Mouse (Mus musculus) CH12.LX (cell line): Measurements from ENCODE around the gene Prkar1a. TPM values are rescaled to one million over a fixed set of nuclear protein-coding genes. Genes with fewer than 3 reads are reported as not detected.

Experiments
- DNase-seq: peaks from one replicate; pipeline ENCODE4 v3.0.0-alpha.2; 2013; ENCODE audit errors: extremely low read depth
- H3K27ac ChIP-seq: 2 replicates; pipeline ENCODE4 v1.5.1; 2012; ENCODE audit warnings: low read depth, mild to moderate bottlenecking, control low read depth, moderate library complexity; ENCODE audit not compliant: insufficient read depth
- H3K27me3 ChIP-seq: replicated peaks from 2 replicates; pipeline ENCODE3; 2012; ENCODE audit warnings: inconsistent platforms
- H3K36me3 ChIP-seq, 2 experiments: replicated peaks in 1 of 2; 2 replicates each; pipeline versions ENCODE3 to v1.6.1; 2012; ENCODE audit warnings: inconsistent platforms in 1 of 2, low read length in 1 of 2, mild to moderate bottlenecking in 1 of 2, mixed read lengths in 1 of 2, moderate library complexity in 1 of 2; ENCODE audit not compliant: control insufficient read depth in 1 of 2, insufficient read depth in 1 of 2
- H3K4me1 ChIP-seq, 2 experiments: 2 replicates each; pipeline ENCODE4 v1.6.1; 2012; ENCODE audit warnings: inconsistent platforms in 1 of 2, moderate library complexity in 1 of 2; ENCODE audit not compliant: insufficient read depth in 2 of 2, control insufficient read depth in 1 of 2
- H3K4me2 ChIP-seq: 2 replicates; pipeline ENCODE4 v1.6.1; 2012; ENCODE audit warnings: low read depth, mild to moderate bottlenecking, control low read depth; ENCODE audit not compliant: poor library complexity, insufficient read depth, severe bottlenecking
- H3K4me3 ChIP-seq, 3 experiments: fragments of 150-350 bp in 1 of 3; sonication (generic) in 1 of 3; replicated peaks in 1 of 3; 2 replicates each; pipeline versions ENCODE3 to v1.5.1; 2011 to 2012; ENCODE audit warnings: low read depth in 2 of 3, low read length in 2 of 3, mild to moderate bottlenecking in 2 of 3, moderate library complexity in 2 of 3, control low read depth in 1 of 3, improper control_type of control experiment in 1 of 3, inconsistent platforms in 1 of 3, mixed read lengths in 1 of 3; ENCODE audit not compliant: poor library complexity in 1 of 3
- H3K79me2 ChIP-seq: replicated peaks from 2 replicates; pipeline ENCODE4 v1.6.1; 2012; ENCODE audit warnings: mild to moderate bottlenecking, moderate library complexity; ENCODE audit not compliant: control insufficient read depth, poor library complexity, insufficient read depth, severe bottlenecking; ENCODE audit errors: extremely low read depth
- H3K9ac ChIP-seq: 2 replicates; pipeline ENCODE4 v1.6.1; 2012; ENCODE audit warnings: low read depth, mild to moderate bottlenecking, control low read depth, moderate library complexity; ENCODE audit not compliant: insufficient read depth
- H3K9me3 ChIP-seq: replicated peaks from 2 replicates; pipeline ENCODE3; 2012; ENCODE audit warnings: low read length, inconsistent platforms, mixed read lengths
- BHLHE40 ChIP-seq: IDR thresholded peaks from 2 replicates; pipeline ENCODE4 v1.6.1; 2011; ENCODE audit warnings: mild to moderate bottlenecking, low read depth, low read length, improper control_type of control experiment
- CHD2 ChIP-seq: IDR thresholded peaks from 2 replicates; pipeline ENCODE4 v1.6.1; 2011; ENCODE audit warnings: low read length, improper control_type of control experiment
- CTCF ChIP-seq, 2 experiments: IDR thresholded peaks in 1 of 2; conservative IDR thresholded peaks in 1 of 2; 2 replicates each; pipeline ENCODE4 v1.5.1; 2011 to 2012; ENCODE audit warnings: low read depth in 2 of 2, low read length in 2 of 2, improper control_type of control experiment in 1 of 2, inconsistent platforms in 1 of 2, mild to moderate bottlenecking in 1 of 2, moderate library complexity in 1 of 2
- EP300 ChIP-seq: IDR thresholded peaks from 2 replicates; pipeline ENCODE4 v1.6.1; 2011; ENCODE audit warnings: low read length, improper control_type of control experiment
- JUN ChIP-seq: IDR thresholded peaks from 2 replicates; pipeline ENCODE4 v1.6.1; 2011; ENCODE audit warnings: low read depth, mild to moderate bottlenecking, low read length, improper control_type of control experiment, moderate library complexity; ENCODE audit not compliant: insufficient read depth
- JUND ChIP-seq: conservative IDR thresholded peaks from 2 replicates; pipeline ENCODE4 v1.6.1; 2011; ENCODE audit warnings: low read depth, low read length, improper control_type of control experiment
- KAT2A ChIP-seq: IDR thresholded peaks from 2 replicates; pipeline ENCODE4 v1.6.1; 2012; ENCODE audit warnings: low read length, improper control_type of control experiment, inconsistent platforms; ENCODE audit not compliant: insufficient replicate concordance
- MAZ ChIP-seq: IDR thresholded peaks from 2 replicates; pipeline ENCODE4 v1.6.1; 2012; ENCODE audit warnings: low read depth, mild to moderate bottlenecking, inconsistent platforms, low read length, improper control_type of control experiment, moderate library complexity
- MEF2A ChIP-seq: IDR thresholded peaks from 2 replicates; pipeline ENCODE4 v1.6.1; 2014; ENCODE audit warnings: low read depth, mild to moderate bottlenecking, inconsistent platforms, low read length, improper control_type of control experiment, borderline replicate concordance
- MYC ChIP-seq: IDR thresholded peaks from 2 replicates; pipeline ENCODE4 v1.6.1; 2011; ENCODE audit warnings: low read depth, mild to moderate bottlenecking, improper control_type of control experiment, low read length
- NELFE ChIP-seq: IDR thresholded peaks from 2 replicates; pipeline ENCODE4 v1.6.1; 2011; ENCODE audit warnings: low read depth, low read length, improper control_type of control experiment
- NRF1 ChIP-seq: IDR thresholded peaks from 2 replicates; pipeline ENCODE4 v1.6.1; 2014; ENCODE audit warnings: low read depth, mild to moderate bottlenecking, inconsistent platforms, low read length, improper control_type of control experiment, moderate library complexity
- PAX5 ChIP-seq: IDR thresholded peaks from 2 replicates; pipeline ENCODE4 v1.6.1; 2012; ENCODE audit warnings: low read length, inconsistent platforms, mixed read lengths
- POLR2A ChIP-seq: IDR thresholded peaks from 2 replicates; pipeline ENCODE4 v1.6.1; 2011; ENCODE audit warnings: low read depth, mild to moderate bottlenecking, improper control_type of control experiment, low read length
- POLR2AphosphoS2 ChIP-seq: IDR thresholded peaks from 2 replicates; pipeline ENCODE4 v1.6.1; 2011; ENCODE audit warnings: low read depth, low read length, improper control_type of control experiment
- RAD21 ChIP-seq: IDR thresholded peaks from 2 replicates; pipeline ENCODE4 v1.6.1; 2011; ENCODE audit warnings: low read depth, mild to moderate bottlenecking, low read length, improper control_type of control experiment, moderate library complexity
- SIN3A ChIP-seq: IDR thresholded peaks from 2 replicates; pipeline ENCODE4 v1.6.1; 2012; ENCODE audit warnings: low read length, improper control_type of control experiment, inconsistent platforms
- TBP ChIP-seq: conservative IDR thresholded peaks from 2 replicates; pipeline ENCODE4 v1.6.1; 2011; ENCODE audit warnings: low read depth, low read length, improper control_type of control experiment
- TCF12 ChIP-seq: IDR thresholded peaks from 2 replicates; pipeline ENCODE4 v1.6.1; 2014; ENCODE audit warnings: low read depth, mild to moderate bottlenecking, inconsistent platforms, low read length, improper control_type of control experiment
- UBTF ChIP-seq: IDR thresholded peaks from 2 replicates; pipeline ENCODE4 v1.6.1; 2012; ENCODE audit warnings: low read depth, mild to moderate bottlenecking, inconsistent platforms, low read length, improper control_type of control experiment, moderate library complexity
- ZC3H11A ChIP-seq: IDR thresholded peaks from 2 replicates; pipeline ENCODE4 v1.6.1; 2012; ENCODE audit warnings: low read depth, mild to moderate bottlenecking, inconsistent platforms, low read length, improper control_type of control experiment
- ZKSCAN1 ChIP-seq: IDR thresholded peaks from 2 replicates; pipeline ENCODE4 v1.6.1; 2012; ENCODE audit warnings: low read depth, inconsistent platforms, low read length, improper control_type of control experiment, borderline replicate concordance
- ZMIZ1 ChIP-seq: IDR thresholded peaks from 2 replicates; pipeline ENCODE4 v1.6.1; 2012; ENCODE audit warnings: low read depth, mild to moderate bottlenecking, inconsistent platforms, low read length, improper control_type of control experiment
- dilution Hi-C: fragments of 300-500 bp; cut with MboI; formaldehyde crosslinking; loops from 2 replicates; pipeline ENCODE4 v1.14.3; 2020; ENCODE audit warnings: low sequenced_read_pairs; ENCODE audit not compliant: extremely low pct_unique_long_range_greater_than_20kb, extremely low pct_ligation_motif_present
- in situ Hi-C: fragments of 300-500 bp; cut with MboI; formaldehyde crosslinking; loops from 3 replicates; pipeline ENCODE4 v1.14.3; 2019; ENCODE audit warnings: low sequenced_read_pairs, low pct_ligation_motif_present, low pct_unique_long_range_greater_than_20kb, mixed read lengths
- polyA plus RNA-seq: library from polyadenylated mRNA; unstranded; fragments of >175 nt; gene quantifications from 2 replicates; pipeline ENCODE4 v1.2.1, GENCODE M21; 2012; ENCODE audit warnings: low read depth; ENCODE audit not compliant: insufficient read length
- total RNA-seq, 2 experiments: library from RNA; depleted of rRNA; stranded (reverse); fragments of 300-350 nt in 1 of 2; fragments of >200 nt in 1 of 2; gene quantifications; 2 replicates each; pipeline ENCODE4 v1.2.3; 2012 to 2014

Gene Prkar1a
- total and polyA plus RNA-seq, 3 experiments, result 93.1 to 220 (median 111) TPM

DNA sequence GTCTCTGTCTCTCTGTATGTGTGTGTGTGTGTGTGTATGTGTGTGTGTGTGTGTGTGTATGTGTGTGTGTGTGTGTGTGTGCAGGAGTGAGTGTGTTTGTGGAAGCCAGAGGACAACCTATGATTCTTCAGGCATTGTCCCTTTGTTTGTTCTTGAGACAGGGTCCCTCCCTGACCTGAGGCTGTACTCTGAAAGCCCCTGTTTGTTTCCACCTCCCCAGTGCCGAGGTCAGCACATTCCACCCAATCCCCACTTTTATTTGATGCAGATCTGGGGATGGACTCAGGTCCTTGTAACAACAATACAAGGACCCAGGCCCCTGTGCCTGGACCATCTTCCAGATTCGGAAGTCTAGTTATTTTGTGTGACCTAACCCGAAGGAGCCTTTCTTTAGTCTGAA, 58.2 kb downstream of the Prkar1a start:
- H3K79me2 ChIP-seq, result no peaks in the 10 kb centered on the region
- H3K27me3 ChIP-seq, result peaks cover 2% of the 10 kb centered on the region
- dilution Hi-C loops (no loop called here), in situ Hi-C loops (no loop called here)
- no peak overlapping the region for H3K9ac ChIP-seq
- H3K4me1 ChIP-seq, result peaks cover 13 to 28% of the 10 kb centered on the region in 2 experiments
- no peak overlapping the region for H3K4me3 ChIP-seq
- no peaks in the 10 kb centered on the region for H3K36me3 ChIP-seq
- TF ChIP-seq ZC3H11A (no peak), JUN (no peak), BHLHE40 (no peak), TBP (no peak), MEF2A (no peak), POLR2A (no peak), JUND (no peak), NRF1 (no peak), KAT2A (no peak), PAX5 (no peak), CTCF (conservative IDR thresholded peaks at IDR 0.05 in 1 of 2, IDR thresholded peaks at IDR 0.05 in 1 of 2; ENCODE audit: low read depth in 2 of 2, low read length in 2 of 2) (no peak), CHD2 (no peak), MYC (no peak)
- H3K4me2 ChIP-seq, result no peak overlapping the region
- H3K27ac ChIP-seq, result no peak overlapping the region
- no peak for DNase-seq
- no peaks in the 10 kb centered on the region for H3K9me3 ChIP-seq

DNA sequence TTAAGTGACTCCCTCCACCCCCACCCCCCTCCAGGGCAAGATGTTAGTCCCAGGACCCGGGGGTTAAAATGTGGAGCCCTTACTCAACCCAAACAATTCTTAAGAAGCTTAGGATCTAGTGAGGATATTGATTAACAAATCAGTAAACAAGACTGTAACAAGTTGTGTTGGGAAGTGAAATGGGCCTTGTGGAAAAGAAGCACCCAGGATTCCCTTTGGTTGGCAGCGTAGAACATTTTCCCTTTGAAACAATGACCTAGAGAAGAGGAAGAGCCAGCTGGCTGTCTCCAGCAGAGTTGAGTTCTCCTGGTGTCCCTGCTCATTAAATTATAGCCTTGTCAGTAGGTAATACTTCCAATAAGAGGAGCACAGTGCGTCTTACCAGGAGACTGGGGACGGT, 59.6 kb downstream of the Prkar1a start:
- no peak for DNase-seq

More for the DNA sequence above, 59.6 kb downstream of the Prkar1a start:
- Histone ChIP-seq H3K27ac (no peak overlapping the region), H3K79me2 (no peaks in the 10 kb centered on the region), H3K4me2 (no peak overlapping the region), H3K4me1 (peaks cover 10 to 19% of the 10 kb centered on the region in 2 experiments), H3K36me3 (no peaks in the 10 kb centered on the region), H3K9ac (no peak overlapping the region), H3K4me3 (no peak overlapping the region), H3K9me3 (no peaks in the 10 kb centered on the region), H3K27me3 (peaks cover 2% of the 10 kb centered on the region)
- dilution Hi-C loops (no loop called here), in situ Hi-C loops (no loop called here)
- TF ChIP-seq RAD21 (no peak), TCF12 (no peak), MAZ (no peak), NELFE (no peak), CHD2 (no peak), ZMIZ1 (no peak), TBP (no peak), POLR2A (no peak), EP300 (no peak), MYC (no peak), KAT2A (no peak), BHLHE40 (no peak), CTCF (conservative IDR thresholded peaks at IDR 0.05 in 1 of 2, IDR thresholded peaks at IDR 0.05 in 1 of 2; ENCODE audit: low read depth in 2 of 2, low read length in 2 of 2) (no peak), POLR2AphosphoS2 (no peak), JUN (no peak), SIN3A (no peak), ZKSCAN1 (no peak), UBTF (no peak)
